Mouse (Mus musculus) heart, postnatal 36 days (tissue): ENCODE results near the gene 2200002D01Rik. TPM values are rescaled to one million over a fixed set of nuclear protein-coding genes. Genes with fewer than 3 reads are reported as not detected.
"Not testable (repeated sequence)": the region's sequence is repeated elsewhere in the genome, so short reads cannot be mapped to it uniquely, and the experiment has no call there.

Experiments used
- DNase-seq, 2 experiments: peaks; one replicate each; pipeline ENCODE4 v3.0.0; 2021 to 2022
- intact Hi-C: fragments of 180-260 bp; cut with DNase I; formaldehyde crosslinking; loops from one replicate; pipeline ENCODE4 v1.15.1; 2025
- total RNA-seq, 2 experiments: library from RNA; stranded (reverse); gene quantifications; 2 replicates each; pipeline ENCODE4 v1.2.3; 2021

Gene 2200002D01Rik
- total RNA-seq, 2 experiments from 2014 or later, result 1.9 to 2.0 TPM

- DNase-seq, result peak in 1 of 2 experiments; percentile 28
- intact Hi-C loops, result loop anchor here (2.0 to 5.0 kb wide), 2 partner anchors 64 to 118 kb away; partner anchors contain the start of genes Psmd8 and Ryr1
Measured at GRCm38 (mm10) chr7:29244732-29245416, 3.4 kb downstream of the 2200002D01Rik start.

GRCm38 (mm10) chr7:29238019-29238967 lies 10.0 kb downstream of the 2200002D01Rik start, which contains the start of gene Yif1b:
Gene Yif1b, plus strand, starts transcription at chr7:29238329.
- peak; percentile 94 to 98 for DNase-seq
- intact Hi-C loops, result loop anchor here (10.0 kb wide), 2 partner anchors 443 to 473 kb away; partner anchors contain the start of genes Nfkbib and Sirt2

GRCm38 (mm10) chr7:29237596-29237995 lies 10.7 kb downstream of the 2200002D01Rik start:
- DNase-seq, result not testable (repeated sequence)
- intact Hi-C loops, result loop anchor here (10.0 kb wide), 2 partner anchors 443 to 473 kb away; partner anchors contain the start of genes Nfkbib and Sirt2

- DNase-seq, result no peak
- intact Hi-C loops, result loop anchor here (10.0 kb wide), 2 partner anchors 442 to 472 kb away; partner anchors contain the start of genes Nfkbib and Sirt2
Measured at GRCm38 (mm10) chr7:29236593-29236992, 11.7 kb downstream of the 2200002D01Rik start.

GRCm38 (mm10) chr7:29234661-29235060 lies 13.6 kb downstream of the 2200002D01Rik start:
- DNase-seq, result no peak
- intact Hi-C loops, result loop anchor here (5.0 to 10.0 kb wide), 4 partner anchors 52 to 470 kb away; partner anchors contain the start of genes Eif3k, Map4k1, Nfkbib and Psmd8

- intact Hi-C loops, result loop anchor here (5.0 to 10.0 kb wide), 4 partner anchors 51 to 469 kb away; partner anchors contain the start of genes Eif3k, Map4k1, Nfkbib and Psmd8
Measured at GRCm38 (mm10) chr7:29233745-29234144, 14.5 kb downstream of the 2200002D01Rik start.

GRCm38 (mm10) chr7:29232247-29233013 lies 15.8 kb downstream of the 2200002D01Rik start, which contains the start of gene Kcnk6:
Gene Kcnk6, minus strand, starts transcription at chr7:29232515.
- intact Hi-C loops, result loop anchor here (5.0 to 10.0 kb wide), 4 partner anchors 50 to 468 kb away; partner anchors contain the start of genes Eif3k, Map4k1, Nfkbib and Psmd8
- peak; percentile 70 to 77 for DNase-seq

More at GRCm38 (mm10) chr7:29233745-29234144, 14.5 kb downstream of the 2200002D01Rik start:
- DNase-seq, result no peak

- no peak for DNase-seq
- intact Hi-C loops, result loop anchor here (5.0 to 10.0 kb wide), 4 partner anchors 49 to 467 kb away; partner anchors contain the start of genes Eif3k, Map4k1, Nfkbib and Psmd8
Measured at GRCm38 (mm10) chr7:29231517-29231916, 16.7 kb downstream of the 2200002D01Rik start.

- DNase-seq, result no peak
- intact Hi-C loops, result loop anchor here (5.0 to 10.0 kb wide), 4 partner anchors 48 to 466 kb away; partner anchors contain the start of genes Eif3k, Map4k1, Nfkbib and Psmd8
Measured at GRCm38 (mm10) chr7:29230560-29230959, 17.7 kb downstream of the 2200002D01Rik start.

- DNase-seq, result no peak
- intact Hi-C loops, result no loop called here
Measured at GRCm38 (mm10) chr7:29228202-29228601, 20.1 kb downstream of the 2200002D01Rik start.

- no peak for DNase-seq
- intact Hi-C loops, result no loop called here
Measured at GRCm38 (mm10) chr7:29225520-29225919, 22.7 kb downstream of the 2200002D01Rik start.

GRCm38 (mm10) chr7:29224756-29225394 lies 23.4 kb downstream of the 2200002D01Rik start:
- intact Hi-C loops, result no loop called here
- no peak for DNase-seq

- DNase-seq, result no peak
- intact Hi-C loops, result no loop called here
Measured at GRCm38 (mm10) chr7:29214846-29215245, 33.4 kb downstream of the 2200002D01Rik start.

- intact Hi-C loops, result no loop called here
- DNase-seq, result no peak
Measured at GRCm38 (mm10) chr7:29214236-29214635, 34.0 kb downstream of the 2200002D01Rik start.

GRCm38 (mm10) chr7:29213675-29214082 lies 34.6 kb downstream of the 2200002D01Rik start, which contains the start of gene Catsperg1:
Gene Catsperg1, minus strand, starts transcription at chr7:29214035.
- intact Hi-C loops, result no loop called here
- DNase-seq, result no peak

GRCm38 (mm10) chr7:29212775-29213560 lies 35.3 kb downstream of the 2200002D01Rik start:
- DNase-seq, intact Hi-C loops: not testable (repeated sequence)

- intact Hi-C loops, result no loop called here
Measured at GRCm38 (mm10) chr7:29212199-29212765, 36.0 kb downstream of the 2200002D01Rik start.

More at GRCm38 (mm10) chr7:29212199-29212765, 36.0 kb downstream of the 2200002D01Rik start:
- DNase-seq, result no peak
